Mouse (Mus musculus) liver, embryonic 16.5 days (tissue): ENCODE results near the gene Fstl1. TPM values are rescaled to one million over a fixed set of nuclear protein-coding genes. Genes with fewer than 3 reads are reported as not detected.

Experiments used
- ATAC-seq: fragments of 200-750 bp; cut with Nextera tagmentation; 2 replicates; pipeline ENCODE4 v1.8.0; 2017; ENCODE audit warnings: low read depth, mild to moderate bottlenecking, moderate number of reproducible peaks, moderate library complexity
- H3K27ac ChIP-seq: fragments of 300-500 bp; sonication (generic); 2 replicates; pipeline ENCODE4 v1.5.1; 2014; ENCODE audit warnings: mild to moderate bottlenecking, low read length
- H3K27me3 ChIP-seq: fragments of 300-500 bp; sonication (generic); 2 replicates; pipeline ENCODE4 v1.6.1; 2014; ENCODE audit warnings: low read depth, low read length, mixed read lengths; ENCODE audit not compliant: control insufficient read depth, insufficient read depth
- H3K36me3 ChIP-seq: fragments of 300-500 bp; sonication (generic); 2 replicates; pipeline ENCODE4 v1.6.1; 2014; ENCODE audit warnings: mild to moderate bottlenecking; ENCODE audit not compliant: control insufficient read depth, insufficient read depth
- H3K4me1 ChIP-seq: fragments of 300-500 bp; sonication (generic); 2 replicates; pipeline ENCODE4 v1.6.1; 2014; ENCODE audit warnings: low read depth, low read length, mixed read lengths; ENCODE audit not compliant: control insufficient read depth
- H3K4me2 ChIP-seq: fragments of 300-500 bp; sonication (generic); 2 replicates; pipeline ENCODE4 v1.6.1; 2014; ENCODE audit warnings: low read depth, low read length, mixed read lengths
- H3K4me3 ChIP-seq: fragments of 300-500 bp; sonication (generic); 2 replicates; pipeline ENCODE4 v1.5.1; 2014; ENCODE audit warnings: low read depth, mild to moderate bottlenecking, low read length
- H3K9ac ChIP-seq: fragments of 300-500 bp; sonication (generic); 2 replicates; pipeline ENCODE4 v1.6.1; 2014; ENCODE audit warnings: low read depth, low read length
- H3K9me3 ChIP-seq: fragments of 300-500 bp; sonication (generic); replicated peaks from 2 replicates; pipeline ENCODE4 v1.6.1; 2016; ENCODE audit warnings: low read length; ENCODE audit not compliant: control insufficient read depth
- WGBS: fragments of 180-500 bp; shearing (Covaris S2); extraction: QIAGEN DNeasy Blood & Tissue Kit; methylation state at CpG from one replicate; pipeline ENCODE4 v1.1.7; 2014; ENCODE audit not compliant: insufficient replicate concordance; 5-methylcytosine and 5-hydroxymethylcytosine counted together
- polyA plus RNA-seq: library from polyadenylated mRNA; unstranded; fragments of >200 nt; fragmentation: Nextera tagmentation; extraction: Ambion mirVana; gene quantifications from 2 replicates; pipeline ENCODE4 v1.2.1, GENCODE M21; 2015

Gene Fstl1
- polyA plus RNA-seq, 1 experiment from 2014 or later, result 21.5 TPM

DNA sequence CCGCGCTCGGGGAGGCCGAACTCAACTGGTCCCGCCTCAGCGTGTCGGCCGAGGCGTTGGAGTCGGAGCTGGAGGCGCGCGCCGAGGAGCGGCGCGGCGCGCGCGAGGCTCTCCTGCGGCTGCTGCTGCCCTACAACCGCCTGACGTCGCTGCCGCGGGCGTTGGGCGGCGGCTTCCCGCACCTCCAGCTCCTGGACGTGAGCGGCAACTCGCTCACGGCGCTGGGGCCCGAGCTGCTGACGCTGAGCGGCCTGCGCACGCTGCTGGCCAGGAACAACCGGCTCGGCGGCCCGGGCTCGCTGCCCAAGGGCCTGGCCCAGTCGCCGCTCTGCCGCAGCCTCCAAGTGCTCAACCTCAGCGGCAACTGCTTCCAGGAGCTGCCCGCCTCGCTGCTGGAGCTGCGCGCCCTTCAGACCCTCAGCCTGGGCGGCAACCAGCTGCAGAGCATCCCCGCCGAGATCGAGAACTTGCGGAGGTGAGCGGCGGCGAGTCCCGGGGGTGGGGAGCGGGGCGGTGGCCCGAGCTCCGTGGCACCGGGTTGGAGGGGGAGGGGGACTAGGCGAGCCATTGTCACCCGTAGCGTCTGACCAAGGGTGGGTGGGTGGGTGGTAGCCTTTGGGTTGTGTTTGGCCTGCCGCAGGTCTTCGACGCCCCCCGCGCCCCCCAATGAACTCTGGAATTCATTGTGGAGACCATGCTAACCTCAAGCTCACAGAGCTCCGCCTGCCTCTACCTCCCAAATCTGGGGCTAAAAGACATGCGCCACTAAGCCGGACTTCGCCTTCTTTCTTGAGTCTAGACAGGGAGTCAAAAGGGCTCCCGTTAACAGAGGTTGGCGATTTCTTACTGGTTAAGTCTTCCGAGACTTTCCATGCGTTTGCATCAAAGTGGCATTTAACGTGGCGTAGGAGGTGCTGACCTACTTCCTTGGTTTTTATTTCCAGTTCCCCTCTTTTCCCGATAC lies 92.1 kb downstream of the Fstl1 start:
- Histone ChIP-seq H3K4me2 (peak overlapping the region; percentile 78), H3K27me3 (no peaks in the 10 kb centered on the region), H3K4me1 (peaks cover 12% of the 10 kb centered on the region), H3K4me3 (peak overlapping the region; percentile 82), H3K27ac (peak overlapping the region; percentile 88), H3K36me3 (no peaks in the 10 kb centered on the region), H3K9ac (peak overlapping the region; percentile 80), H3K9me3 (no peaks in the 10 kb centered on the region)
- WGBS, result under 1% methylated on average over 79 of the region's 87 CpGs
- ATAC-seq, result peak; percentile 50

DNA sequence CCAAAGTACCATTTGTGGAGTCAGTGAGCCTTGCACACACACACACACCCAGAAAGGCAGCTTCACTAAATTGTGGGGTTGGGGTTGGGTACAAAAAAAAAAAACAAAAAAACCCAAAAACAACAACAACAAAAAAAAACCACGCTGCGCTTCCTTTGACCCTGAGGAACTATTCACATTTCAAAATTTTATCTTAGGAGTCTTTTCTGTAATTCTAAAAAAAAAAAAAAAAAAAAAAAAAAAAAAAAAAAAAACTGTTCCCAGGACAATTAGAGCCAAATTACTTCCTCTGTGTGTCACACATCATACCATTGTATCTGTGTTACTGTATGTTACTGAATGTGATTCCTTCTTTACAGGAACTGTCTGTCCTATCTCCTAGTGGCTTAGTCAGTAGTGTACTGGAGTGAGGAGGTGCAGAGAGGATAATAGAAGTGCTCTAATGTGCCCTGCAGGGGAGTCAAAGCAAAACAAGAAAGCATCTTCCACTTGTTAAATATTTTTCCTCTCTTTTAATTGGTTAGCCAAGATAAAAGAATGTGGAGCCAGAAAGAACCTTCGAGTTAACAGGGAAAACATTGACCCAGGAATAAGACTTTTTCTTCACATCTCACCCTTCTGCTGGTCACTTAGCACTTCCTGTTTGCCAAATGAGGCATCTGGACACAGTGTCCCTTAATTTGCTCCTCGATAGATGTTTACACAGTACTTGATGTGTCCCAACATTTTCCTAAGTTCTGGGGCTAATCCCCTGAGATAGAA lies 93.0 kb downstream of the Fstl1 start:
- H3K27ac ChIP-seq, result peak overlapping the region; percentile 88
- peak overlapping the region; percentile 80; the same call in 1 of the 2 replicates for H3K9ac ChIP-seq
- peak overlapping the region; percentile 82 for H3K4me3 ChIP-seq
- H3K36me3 ChIP-seq, result no peaks in the 10 kb centered on the region
- peaks cover 12% of the 10 kb centered on the region for H3K4me1 ChIP-seq
- WGBS, result 6% methylated on average over 4 of the region's 4 CpGs
- H3K27me3 ChIP-seq, result no peaks in the 10 kb centered on the region
- no peak for ATAC-seq
- peak overlapping the region; percentile 78 for H3K4me2 ChIP-seq
- H3K9me3 ChIP-seq, result no peaks in the 10 kb centered on the region

DNA sequence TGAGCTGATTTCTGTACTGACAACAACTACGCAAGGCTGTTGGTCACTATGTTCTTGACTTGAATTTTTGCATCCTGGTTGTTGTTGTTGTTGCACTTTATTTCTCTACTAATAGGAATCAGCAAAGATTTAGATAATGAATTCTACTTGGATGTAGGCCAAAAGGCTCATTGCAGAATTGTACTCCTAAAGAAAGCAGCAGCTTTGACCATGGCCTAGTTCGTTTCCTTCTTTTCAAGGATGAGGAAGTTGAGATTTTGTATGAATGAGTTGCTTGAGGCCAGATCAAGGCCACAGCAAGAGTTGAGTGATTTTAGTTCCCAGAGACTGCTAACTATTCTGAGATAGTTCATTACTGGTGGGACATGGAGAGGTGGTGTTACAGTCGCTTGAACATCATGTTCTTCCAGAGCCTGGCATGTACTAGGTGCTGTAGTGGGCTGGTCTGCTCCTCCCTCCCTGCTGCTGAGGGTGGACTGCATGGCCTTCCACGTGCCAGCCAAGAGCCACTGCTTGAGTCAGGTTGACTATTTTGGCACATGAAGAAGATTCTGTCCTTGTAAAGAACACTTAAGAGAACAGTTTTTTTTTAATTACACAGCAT lies 94.5 kb downstream of the Fstl1 start:
- peak overlapping the region; percentile 10; the same call in 1 of the 2 replicates for H3K4me2 ChIP-seq

DNA sequence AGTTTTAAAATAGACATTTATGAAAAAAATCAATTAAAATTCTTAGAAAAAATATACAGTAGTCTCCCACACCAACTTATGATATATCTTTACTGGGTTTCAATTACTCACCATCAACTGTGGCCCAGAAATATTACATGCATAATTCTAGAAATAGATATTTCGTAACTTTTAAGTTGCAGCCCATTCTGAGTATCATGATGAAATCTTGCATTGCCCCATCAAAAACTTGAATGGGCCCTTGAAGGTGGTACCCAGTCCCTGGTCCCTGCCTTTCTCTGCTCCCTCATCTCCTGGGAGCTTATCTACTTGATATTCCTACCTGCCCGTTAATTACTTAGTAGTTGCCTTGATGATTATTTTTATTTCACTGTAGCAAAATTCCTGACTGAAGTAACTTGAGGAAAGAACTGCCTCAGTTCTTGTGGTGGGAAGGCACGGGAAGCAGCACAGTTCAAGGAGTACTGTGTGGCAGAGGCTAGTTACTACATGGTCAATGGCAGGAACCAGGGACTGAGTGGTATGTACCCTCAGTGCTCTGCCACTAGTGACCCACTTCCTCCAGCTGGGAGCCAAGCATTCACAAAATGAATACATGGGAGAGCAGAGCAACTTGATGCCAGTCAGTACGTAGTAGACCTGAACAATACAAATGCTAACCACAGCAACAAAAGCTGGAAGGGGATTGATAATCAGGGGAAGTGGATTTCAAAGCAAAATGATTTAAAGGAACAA lies 98.0 kb downstream of the Fstl1 start:
- WGBS, result 64% methylated on average over 4 of the region's 4 CpGs
- no peaks in the 10 kb centered on the region for H3K27me3 ChIP-seq
- 0 out of 2 replicates have a peak, but pooled peaks cover 3% of the 10 kb centered on the region for H3K36me3 ChIP-seq
- no peak overlapping the region for H3K4me3 ChIP-seq
- H3K4me1 ChIP-seq, result peaks cover 8% of the 10 kb centered on the region
- ATAC-seq, result no peak
- H3K27ac ChIP-seq, result no peak overlapping the region
- no peak overlapping the region for H3K9ac ChIP-seq
- H3K9me3 ChIP-seq, result no peaks in the 10 kb centered on the region
- H3K4me2 ChIP-seq, result no peak overlapping the region

More for the DNA sequence above, 94.5 kb downstream of the Fstl1 start:
- Histone ChIP-seq H3K9me3 (no peaks in the 10 kb centered on the region), H3K36me3 (no peaks in the 10 kb centered on the region), H3K27me3 (no peaks in the 10 kb centered on the region), H3K4me3 (no peak overlapping the region), H3K4me1 (peaks cover 12% of the 10 kb centered on the region), H3K27ac (no peak overlapping the region), H3K9ac (no peak overlapping the region)
- WGBS, result 57% methylated on average over 4 of the region's 4 CpGs
- ATAC-seq, result no peak

DNA sequence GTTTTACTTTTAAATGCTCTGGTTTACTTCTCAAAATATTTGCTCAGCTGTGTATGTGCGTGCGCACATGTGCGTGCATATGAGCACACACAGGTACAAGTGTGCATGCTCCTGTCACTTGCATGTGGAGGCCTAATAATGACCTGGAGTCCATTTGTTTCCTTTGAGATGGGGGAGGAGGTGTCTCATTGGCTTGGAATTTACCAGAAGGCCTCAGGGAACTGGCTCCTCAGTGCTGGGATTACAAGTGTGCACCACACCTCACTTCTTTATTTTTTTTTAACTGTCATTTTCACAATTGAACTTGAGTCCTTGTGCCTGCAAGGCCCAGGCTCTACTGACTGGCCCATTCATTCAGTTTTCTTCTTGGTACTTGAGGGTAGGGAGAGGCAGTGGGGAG lies 100.7 kb downstream of the Fstl1 start:
- no peaks in the 10 kb centered on the region for H3K27me3 ChIP-seq
- no peak for ATAC-seq
- no peak overlapping the region for H3K27ac ChIP-seq
- H3K9me3 ChIP-seq, result no peaks in the 10 kb centered on the region
- H3K9ac ChIP-seq, result no peak overlapping the region
- peaks cover 8% of the 10 kb centered on the region; the same call in 1 of the 2 replicates for H3K36me3 ChIP-seq
- WGBS, result 93% methylated on average over 3 of the region's 3 CpGs
- no peak overlapping the region for H3K4me2 ChIP-seq
- H3K4me3 ChIP-seq, result no peak overlapping the region
- H3K4me1 ChIP-seq, result peaks cover 2% of the 10 kb centered on the region

DNA sequence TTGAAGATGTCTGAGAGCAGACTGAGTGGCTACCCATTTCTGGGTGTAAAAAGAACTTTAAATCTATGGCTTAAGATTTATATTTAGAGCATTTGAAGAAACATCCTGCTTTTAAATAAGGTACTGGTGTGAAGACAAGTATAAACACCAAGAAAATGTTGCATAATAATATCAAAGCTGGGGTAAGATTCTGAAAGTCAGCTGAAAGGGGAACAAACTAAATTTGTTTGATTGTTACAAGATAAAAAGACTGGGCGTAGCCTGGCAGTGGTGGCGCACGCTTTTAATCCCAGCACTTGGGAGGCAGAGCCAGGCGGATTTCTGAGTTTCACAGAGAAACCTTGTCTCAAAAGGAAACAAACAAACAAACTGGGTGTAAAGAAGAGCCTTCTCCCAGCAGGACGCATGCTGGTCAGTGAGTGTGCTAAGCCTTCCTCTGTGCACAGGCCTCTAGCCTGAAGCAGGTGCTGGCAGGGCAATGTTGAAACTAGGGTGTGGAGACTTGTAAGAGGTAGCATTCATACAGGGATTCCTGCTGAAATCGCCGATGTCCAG lies 102.4 kb downstream of the Fstl1 start:
- Histone ChIP-seq H3K27me3 (no peaks in the 10 kb centered on the region), H3K4me2 (no peak overlapping the region), H3K9me3 (no peaks in the 10 kb centered on the region), H3K4me3 (no peak overlapping the region), H3K36me3 (peaks cover 11% of the 10 kb centered on the region; the same call in 1 of the 2 replicates), H3K27ac (no peak overlapping the region), H3K9ac (no peak overlapping the region), H3K4me1 (peaks cover 2% of the 10 kb centered on the region)
- WGBS, result 72% methylated on average over 7 of the region's 7 CpGs
- no peak for ATAC-seq

DNA sequence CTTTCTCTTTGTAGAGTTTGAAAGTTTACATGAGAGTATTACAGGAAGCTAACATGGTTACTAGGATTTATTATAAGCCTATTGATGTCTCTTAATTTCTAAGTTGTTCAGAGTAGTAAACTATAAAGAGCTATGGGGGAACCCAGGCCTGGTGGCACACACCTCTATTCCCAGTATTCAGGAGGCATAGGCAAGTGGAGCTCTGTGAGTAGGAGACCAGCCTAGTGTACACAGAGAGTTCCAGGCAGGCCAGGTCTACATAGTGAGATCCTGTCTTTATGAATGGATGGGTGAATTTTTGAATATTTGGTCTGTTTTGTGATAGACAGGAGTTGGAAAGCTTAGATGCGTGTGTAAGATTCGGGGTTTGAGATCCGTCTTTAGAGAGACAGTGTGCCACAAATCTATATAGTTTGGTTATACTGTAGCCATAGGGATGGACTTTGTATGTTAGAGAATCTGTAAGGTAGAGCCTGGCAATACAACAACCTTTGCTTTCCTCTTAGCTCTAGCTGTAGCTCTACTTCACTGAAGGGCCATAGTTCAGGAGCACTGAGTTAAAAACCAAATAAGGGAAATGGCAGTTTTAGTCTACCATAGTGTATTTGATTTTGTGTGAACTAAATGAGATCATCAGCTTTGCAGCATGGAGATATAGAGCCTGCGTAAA lies 103.2 kb downstream of the Fstl1 start:
- peak; percentile 76 for ATAC-seq
- no peaks in the 10 kb centered on the region for H3K27me3 ChIP-seq
- WGBS, result 72% methylated on average over 4 of the region's 4 CpGs
- H3K4me1 ChIP-seq, result peaks cover 2% of the 10 kb centered on the region
- H3K27ac ChIP-seq, result peak overlapping the region; percentile 63
- H3K36me3 ChIP-seq, result peaks cover 11% of the 10 kb centered on the region; the same call in 1 of the 2 replicates
- no peak overlapping the region for H3K4me2 ChIP-seq
- no peak overlapping the region for H3K4me3 ChIP-seq
- H3K9ac ChIP-seq, result no peak overlapping the region
- H3K9me3 ChIP-seq, result no peaks in the 10 kb centered on the region

DNA sequence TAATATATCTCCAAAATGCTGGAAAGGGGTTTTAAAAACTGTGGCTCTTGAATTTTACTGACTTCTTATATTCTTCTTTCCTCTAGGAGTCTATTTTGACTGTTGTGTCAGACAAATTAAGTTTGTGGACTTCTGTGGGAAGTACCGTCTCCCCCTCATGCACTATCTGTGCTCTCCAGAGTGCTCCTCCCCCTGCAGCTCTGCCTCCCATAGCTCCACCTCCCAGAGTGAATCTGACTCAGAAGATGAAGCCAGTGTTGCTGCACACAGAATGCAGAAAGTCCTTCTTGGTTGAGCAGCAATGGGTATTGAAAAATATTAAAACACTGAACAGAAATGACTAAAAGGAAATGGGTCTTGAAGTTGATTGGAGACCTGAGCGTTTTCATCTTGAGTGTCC lies 104.5 kb downstream of the Fstl1 start:
- Histone ChIP-seq H3K4me1 (peaks cover 2% of the 10 kb centered on the region), H3K27me3 (no peaks in the 10 kb centered on the region), H3K9me3 (no peaks in the 10 kb centered on the region), H3K4me2 (no peak overlapping the region), H3K9ac (no peak overlapping the region), H3K36me3 (peaks cover 11% of the 10 kb centered on the region; the same call in 1 of the 2 replicates), H3K4me3 (no peak overlapping the region), H3K27ac (no peak overlapping the region)
- no peak for ATAC-seq
- 52% methylated on average over 2 of the region's 2 CpGs for WGBS
